Mouse (Mus musculus): ENCODE results near the gene Zswim3. TPM values are rescaled to one million over a fixed set of nuclear protein-coding genes. Genes with fewer than 3 reads are reported as not detected.
A peak's percentile ranks its signal among the peaks of the same experiment; 100 is the strongest.
"Not testable (repeated sequence)": the region's sequence is repeated elsewhere in the genome, so short reads cannot be mapped to it uniquely, and the experiment has no call there.

Zswim3 gene
- polyA plus RNA-seq, 1 experiment from 2014 or later: 8.4 TPM

- 1% methylated on average over 35 of the region's 35 CpGs for WGBS
- peaks cover 10% of the 10 kb centered on the region for H3K36me3 ChIP-seq
Observed at GRCm38 (mm10) chr2:164832748-164833301, 27.9 kb downstream of the Zswim3 start, which contains the start of gene Ctsa. Gene Ctsa (plus strand): TSS chr2:164832873.

DNA sequence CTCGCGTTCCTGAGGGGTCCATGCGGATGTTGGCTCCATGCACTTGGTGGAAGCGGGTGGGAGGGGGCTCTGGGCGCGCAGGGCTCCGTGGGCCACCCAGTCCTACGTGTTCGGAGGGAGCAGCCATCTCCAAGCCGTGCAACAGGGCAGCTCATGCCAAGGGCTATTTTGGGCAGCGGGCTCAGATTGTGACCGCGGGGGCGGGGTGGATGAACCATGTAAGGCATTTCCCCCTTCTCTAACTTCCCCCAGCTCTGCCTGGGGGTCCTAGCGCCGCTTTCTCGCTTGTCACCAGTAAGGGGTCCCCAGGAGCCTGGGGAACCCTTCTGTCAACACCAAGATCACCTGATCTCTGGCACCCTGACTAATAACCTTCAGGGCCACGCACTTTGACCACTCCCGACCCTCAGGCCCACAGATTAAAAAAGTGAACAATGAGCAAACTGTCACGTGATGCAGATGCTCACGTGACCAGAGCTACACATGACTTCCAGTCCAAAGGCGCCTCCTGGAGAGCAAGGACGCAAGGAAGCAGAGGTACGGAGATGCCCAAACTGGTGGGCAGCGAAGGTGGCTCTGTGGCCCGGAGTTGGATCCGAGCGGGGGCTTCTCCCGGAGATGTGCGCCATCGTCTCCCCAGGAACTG lies 28.5 kb downstream of the Zswim3 start, which contains the start of gene Neurl2:
Neurl2 (minus strand) TSS at position 143 of the 646 bp plus-strand sequence.
- WGBS: under 1% methylated on average over 31 of the region's 31 CpGs
- Histone ChIP-seq H3K4me1 (peaks cover 21% of the 10 kb centered on the region), H3K27ac (peak within 1 kb of the TSS; percentile 92), H3K9ac (peak within 1 kb of the TSS; percentile 77), H3K27me3 (no peaks in the 10 kb centered on the region), H3K36me3 (peaks cover 16% of the 10 kb centered on the region), H3K4me2 (peak within 1 kb of the TSS; percentile 98), H3K4me3 (peak within 1 kb of the TSS; percentile 67), H3K9me3 (no peaks in the 10 kb centered on the region)
- ATAC-seq (ENCODE audit: borderline replicate concordance, extremely low read depth, low FRiP score, low TSS enrichment): peak; percentile 76

More at GRCm38 (mm10) chr2:164832748-164833301, 27.9 kb downstream of the Zswim3 start, which contains the start of gene Ctsa:
- ATAC-seq (ENCODE audit: borderline replicate concordance, extremely low read depth, low FRiP score, low TSS enrichment): peak; percentile 84
- H3K4me3 ChIP-seq: peak within 1 kb of the TSS; percentile 67
- H3K9me3 ChIP-seq: no peaks in the 10 kb centered on the region
- peaks cover 21% of the 10 kb centered on the region for H3K4me1 ChIP-seq
- peak within 1 kb of the TSS; percentile 92 for H3K27ac ChIP-seq
- H3K4me2 ChIP-seq: peak within 1 kb of the TSS; percentile 98
- no peaks in the 10 kb centered on the region for H3K27me3 ChIP-seq
- peak within 1 kb of the TSS; percentile 77 for H3K9ac ChIP-seq

DNA sequence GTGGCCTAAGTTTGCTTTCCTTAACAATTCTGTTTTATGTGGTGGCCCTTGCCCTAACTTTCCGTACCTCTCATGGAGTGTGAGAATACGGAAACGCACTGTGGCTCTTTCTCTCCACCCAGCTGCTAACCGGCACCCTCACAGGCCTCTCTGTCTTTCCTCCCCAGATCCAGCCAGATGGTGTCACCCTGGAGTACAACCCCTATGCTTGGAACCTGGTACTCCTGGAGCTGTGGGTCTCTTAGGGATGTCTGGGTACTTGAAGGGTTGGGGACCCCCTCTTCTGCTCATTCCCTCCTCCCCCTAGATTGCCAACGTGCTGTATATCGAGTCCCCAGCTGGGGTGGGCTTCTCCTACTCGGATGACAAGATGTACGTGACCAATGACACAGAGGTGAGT lies 29.6 kb downstream of the Zswim3 start:
- Histone ChIP-seq H3K4me1 (peaks cover 21% of the 10 kb centered on the region), H3K4me2 (peak overlapping the region; percentile 98), H3K4me3 (peak overlapping the region; percentile 67), H3K9me3 (no peaks in the 10 kb centered on the region), H3K27ac (no peak overlapping the region), H3K36me3 (peaks cover 25% of the 10 kb centered on the region), H3K9ac (peak overlapping the region; percentile 77), H3K27me3 (no peaks in the 10 kb centered on the region)
- no peak for ATAC-seq (ENCODE audit: borderline replicate concordance, extremely low read depth, low FRiP score, low TSS enrichment)
- 39% methylated on average over 8 of the region's 8 CpGs for WGBS

- 92% methylated on average over 4 of the region's 4 CpGs for WGBS
- Histone ChIP-seq H3K27ac (no peak overlapping the region), H3K27me3 (no peaks in the 10 kb centered on the region), H3K9me3 (no peaks in the 10 kb centered on the region), H3K4me2 (peak overlapping the region; percentile 98; the same call in 1 of the 2 replicates), H3K4me1 (peaks cover 21% of the 10 kb centered on the region), H3K9ac (no peak overlapping the region), H3K4me3 (no peak overlapping the region), H3K36me3 (peaks cover 32% of the 10 kb centered on the region)
- no peak for ATAC-seq (ENCODE audit: borderline replicate concordance, extremely low read depth, low FRiP score, low TSS enrichment)
Observed at GRCm38 (mm10) chr2:164835164-164835563, 30.3 kb downstream of the Zswim3 start.

DNA sequence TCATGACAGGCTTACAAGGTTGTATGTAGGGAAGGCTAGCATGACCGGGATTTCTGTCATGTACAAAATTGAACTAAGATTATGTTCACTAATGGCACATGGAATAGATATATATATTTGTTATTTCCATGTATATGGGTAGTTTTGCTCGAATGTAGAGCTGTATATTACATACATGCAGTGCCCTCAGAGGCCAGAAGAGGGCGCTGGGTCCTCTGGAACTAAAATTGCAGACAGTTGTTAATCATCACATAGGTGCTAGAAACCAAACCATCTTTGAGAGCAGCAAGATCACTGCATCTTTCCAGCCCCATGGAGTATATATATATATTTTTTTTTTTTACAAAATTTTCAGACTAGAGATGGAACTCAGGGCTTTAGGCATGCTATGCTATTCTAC lies 40.9 kb downstream of the Zswim3 start:
- H3K36me3 ChIP-seq: peaks cover 18% of the 10 kb centered on the region
- no peak for ATAC-seq (ENCODE audit: borderline replicate concordance, extremely low read depth, low FRiP score, low TSS enrichment)
- no peak overlapping the region for H3K4me3 ChIP-seq
- no peak overlapping the region for H3K27ac ChIP-seq
- no peaks in the 10 kb centered on the region for H3K4me1 ChIP-seq
- H3K9ac ChIP-seq: no peak overlapping the region
- no peaks in the 10 kb centered on the region for H3K9me3 ChIP-seq
- H3K4me2 ChIP-seq: no peak overlapping the region
- 56% methylated on average over 3 of the region's 3 CpGs for WGBS
- no peaks in the 10 kb centered on the region for H3K27me3 ChIP-seq

DNA sequence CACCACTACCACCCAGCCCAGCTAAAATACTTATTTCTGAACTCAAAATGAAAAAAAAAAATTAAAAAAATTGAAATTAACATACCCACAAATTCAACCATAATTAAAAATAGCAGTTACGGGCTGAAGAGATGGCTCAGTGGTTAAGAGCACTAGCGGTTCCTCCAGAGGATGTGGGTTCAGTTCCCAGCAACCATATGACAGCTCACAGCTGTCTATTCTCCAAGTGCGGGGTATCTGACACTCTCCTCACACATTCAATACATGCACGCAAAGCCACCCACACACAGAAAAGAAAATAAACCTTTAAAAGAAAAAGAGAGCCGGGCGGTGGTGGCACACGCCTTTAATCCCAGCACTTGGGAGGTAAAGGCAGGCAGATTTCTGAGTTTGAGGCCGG lies 45.2 kb downstream of the Zswim3 start:
- Histone ChIP-seq H3K27me3 (no peaks in the 10 kb centered on the region), H3K9ac (no peak overlapping the region), H3K9me3 (no peaks in the 10 kb centered on the region), H3K27ac (no peak overlapping the region), H3K4me1 (peaks cover 4% of the 10 kb centered on the region), H3K4me3 (no peak overlapping the region), H3K36me3 (peaks cover 34% of the 10 kb centered on the region), H3K4me2 (no peak overlapping the region)
- WGBS: 61% methylated on average over 8 of the region's 8 CpGs
- no peak for ATAC-seq (ENCODE audit: borderline replicate concordance, extremely low read depth, low FRiP score, low TSS enrichment)

GRCm38 (mm10) chr2:164855572-164855971 lies 50.7 kb downstream of the Zswim3 start:
- H3K27me3 ChIP-seq; H3K9me3 ChIP-seq; H3K9ac ChIP-seq; H3K27ac ChIP-seq; ATAC-seq (ENCODE audit: borderline replicate concordance, extremely low read depth, low FRiP score, low TSS enrichment): not testable (repeated sequence)
- H3K4me1 ChIP-seq: peaks cover 43% of the 10 kb centered on the region
- H3K4me2 ChIP-seq: peak overlapping the region; percentile 94
- peaks cover 22% of the 10 kb centered on the region for H3K36me3 ChIP-seq
- peak overlapping the region; percentile 57; the same call in 1 of the 2 replicates for H3K4me3 ChIP-seq
- WGBS: 76% methylated on average over 5 of the region's 5 CpGs

DNA sequence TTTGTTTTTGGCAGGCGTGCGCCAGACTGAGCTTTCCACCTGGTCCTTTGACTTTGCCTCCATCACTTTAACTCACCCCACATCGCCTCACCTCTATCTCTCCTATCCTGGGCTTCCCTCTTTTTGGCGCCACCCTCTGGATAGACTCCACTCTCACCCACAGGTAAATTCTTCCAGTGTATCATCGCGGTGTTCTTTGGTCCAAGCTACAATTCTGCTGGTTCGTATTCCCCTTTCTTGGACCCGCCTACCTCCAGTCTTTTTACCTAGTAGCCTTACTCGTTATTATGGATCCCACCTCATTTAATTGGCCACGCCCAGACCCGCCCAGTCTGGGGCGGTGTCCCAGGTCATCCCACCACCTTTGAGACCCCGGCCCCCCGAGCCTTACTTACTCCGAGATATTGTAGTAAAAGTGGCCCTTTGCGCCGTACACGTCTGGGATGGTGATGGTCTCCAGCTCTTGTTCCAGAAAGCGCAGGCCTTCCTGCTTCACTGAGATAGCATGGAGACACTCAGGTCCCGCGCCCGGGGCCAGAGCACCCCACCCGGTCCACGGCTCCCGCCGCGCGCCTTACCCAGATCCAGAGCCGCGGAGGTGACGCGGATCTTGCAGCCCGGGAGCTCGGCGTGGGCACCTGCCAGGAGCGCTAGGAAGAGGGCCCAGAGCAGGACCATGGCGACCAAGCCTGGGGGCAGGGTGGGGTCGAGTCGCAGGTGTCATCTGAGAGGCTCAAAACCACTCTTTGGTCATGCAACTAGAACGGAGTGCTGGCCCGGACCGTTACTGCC lies 51.6 kb downstream of the Zswim3 start:
- no peaks in the 10 kb centered on the region for H3K27me3 ChIP-seq
- H3K27ac ChIP-seq: peak overlapping the region; percentile 59; the same call in 1 of the 2 replicates
- peaks cover 52% of the 10 kb centered on the region for H3K4me1 ChIP-seq
- H3K9me3 ChIP-seq: no peaks in the 10 kb centered on the region
- ATAC-seq (ENCODE audit: borderline replicate concordance, extremely low read depth, low FRiP score, low TSS enrichment): no peak
- H3K36me3 ChIP-seq: peaks cover 15% of the 10 kb centered on the region
- H3K4me2 ChIP-seq: peak overlapping the region; percentile 94
- WGBS: under 1% methylated on average over 42 of the region's 42 CpGs
- peak overlapping the region; percentile 57 for H3K4me3 ChIP-seq
- H3K9ac ChIP-seq: peak overlapping the region; percentile 41

DNA sequence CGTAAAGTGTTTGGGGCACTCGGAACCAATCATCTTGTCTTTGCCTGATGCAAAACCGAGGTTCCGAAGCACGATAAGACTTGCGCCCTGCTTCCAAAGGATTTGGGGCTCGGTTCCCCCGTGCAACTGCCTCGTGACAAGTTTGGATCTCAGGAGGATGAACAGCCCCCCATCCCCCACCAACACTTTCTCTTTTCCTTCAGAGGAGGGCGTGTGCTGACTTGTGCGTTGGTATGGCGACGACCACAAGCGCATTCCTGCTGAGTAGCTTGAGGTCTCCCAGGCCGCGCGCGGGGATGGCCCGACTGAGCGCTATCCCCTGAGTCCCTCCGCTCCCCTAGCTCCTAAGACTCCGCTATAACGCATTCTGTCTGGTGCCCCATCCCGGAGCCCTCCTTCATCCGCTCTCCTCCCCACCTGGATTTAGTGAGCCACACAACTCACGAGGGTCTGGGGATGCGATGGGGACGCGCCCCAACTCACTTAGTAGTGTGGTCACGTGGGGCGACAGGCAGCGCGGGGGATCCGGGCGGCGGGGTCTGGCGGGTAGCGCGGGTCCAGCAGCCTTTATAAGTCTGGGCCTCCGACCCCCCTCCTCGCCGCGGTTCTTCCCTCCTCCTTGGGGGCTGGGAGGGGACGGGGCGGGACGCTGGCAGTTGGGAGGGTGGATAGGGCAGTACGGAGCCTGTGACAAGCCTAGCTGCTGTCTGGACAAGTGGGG lies 52.4 kb downstream of the Zswim3 start, which contains the start of gene Pltp:
Pltp (minus strand) TSS at position 611 of the 721 bp plus-strand sequence.
- H3K36me3 ChIP-seq: 0 out of 2 replicates have a peak, but pooled peaks cover 8% of the 10 kb centered on the region
- H3K4me3 ChIP-seq: peak within 1 kb of the TSS; percentile 57
- H3K27me3 ChIP-seq: no peaks in the 10 kb centered on the region
- H3K4me1 ChIP-seq: peaks cover 60% of the 10 kb centered on the region
- peak within 1 kb of the TSS; percentile 59 for H3K27ac ChIP-seq
- WGBS: under 1% methylated on average over 47 of the region's 47 CpGs
- H3K9me3 ChIP-seq: no peaks in the 10 kb centered on the region
- peak within 1 kb of the TSS; percentile 41 for H3K9ac ChIP-seq
- H3K4me2 ChIP-seq: peak within 1 kb of the TSS; percentile 94
- peak; percentile 73 for ATAC-seq (ENCODE audit: borderline replicate concordance, extremely low read depth, low FRiP score, low TSS enrichment)

- Histone ChIP-seq H3K27me3 (no peaks in the 10 kb centered on the region), H3K4me1 (peaks cover 67% of the 10 kb centered on the region)
- 8% methylated on average over 19 of the region's 19 CpGs for WGBS
Observed at GRCm38 (mm10) chr2:164857842-164858553, 53.1 kb downstream of the Zswim3 start.

More at GRCm38 (mm10) chr2:164857842-164858553, 53.1 kb downstream of the Zswim3 start:
- Histone ChIP-seq H3K9ac (peak overlapping the region; percentile 41), H3K36me3 (0 out of 2 replicates have a peak, but pooled peaks cover 2% of the 10 kb centered on the region), H3K4me2 (peak overlapping the region; percentile 94), H3K9me3 (no peaks in the 10 kb centered on the region), H3K4me3 (peak overlapping the region; percentile 57), H3K27ac (peak overlapping the region; percentile 59)
- ATAC-seq (ENCODE audit: borderline replicate concordance, extremely low read depth, low FRiP score, low TSS enrichment): no peak; the same call in 1 of the 2 replicates
